Mouse (Mus musculus) brain, adult 2 months (tissue): ENCODE data around the gene Sat2.

Experiments used
- DNase-seq: peaks from one replicate; pipeline ENCODE4 v3.0.0; 2011; ENCODE audit warnings: low read depth, low spot score

The Sat2 gene

GRCm38 (mm10) chr11:69621571-69622268 lies at the start of gene Sat2:
Sat2 (plus strand) TSS chr11:69622024.
- peak; percentile 90 for DNase-seq

GRCm38 (mm10) chr11:69575220-69575619 lies 46.6 kb upstream of the Sat2 start:
- peak; percentile 74 for DNase-seq

GRCm38 (mm10) chr11:69576307-69576706 lies 45.5 kb upstream of the Sat2 start:
- no peak for DNase-seq

GRCm38 (mm10) chr11:69578301-69578700 lies 43.5 kb upstream of the Sat2 start:
- DNase-seq: no peak

GRCm38 (mm10) chr11:69579128-69580017 lies 42.5 kb upstream of the Sat2 start:
- peak; percentile 99 for DNase-seq

GRCm38 (mm10) chr11:69580091-69580514 lies 41.7 kb upstream of the Sat2 start, which contains the start of the genes Wrap53 and Trp53:
Wrap53 (minus strand) TSS chr11:69580255.
Trp53 (plus strand) TSS chr11:69580359.
- DNase-seq: peak; percentile 97

- DNase-seq: no peak
Measured at GRCm38 (mm10) chr11:69580572-69581146, 41.2 kb upstream of the Sat2 start.

GRCm38 (mm10) chr11:69581147-69581688 lies 40.6 kb upstream of the Sat2 start:
- DNase-seq: peak; percentile 98

- no peak for DNase-seq
Measured at GRCm38 (mm10) chr11:69581814-69582213, 40.0 kb upstream of the Sat2 start.

GRCm38 (mm10) chr11:69582230-69582805 lies 39.5 kb upstream of the Sat2 start:
- no peak for DNase-seq

- DNase-seq: no peak
Measured at GRCm38 (mm10) chr11:69584008-69584407, 37.8 kb upstream of the Sat2 start.

- DNase-seq: no peak
Measured at GRCm38 (mm10) chr11:69584937-69585336, 36.9 kb upstream of the Sat2 start.

GRCm38 (mm10) chr11:69585718-69586325 lies 36.0 kb upstream of the Sat2 start:
- no peak for DNase-seq

- no peak for DNase-seq
Measured at GRCm38 (mm10) chr11:69589207-69589834, 32.5 kb upstream of the Sat2 start.

- DNase-seq: no peak
Measured at GRCm38 (mm10) chr11:69590622-69591021, 31.2 kb upstream of the Sat2 start.

- no peak for DNase-seq
Measured at GRCm38 (mm10) chr11:69591424-69591823, 30.4 kb upstream of the Sat2 start.

- DNase-seq: peak; percentile 66
Measured at GRCm38 (mm10) chr11:69591899-69592637, 29.8 kb upstream of the Sat2 start.

- DNase-seq: no peak
Measured at GRCm38 (mm10) chr11:69592799-69593198, 29.0 kb upstream of the Sat2 start.

GRCm38 (mm10) chr11:69594853-69595252 lies 27.0 kb upstream of the Sat2 start:
- DNase-seq: no peak

- no peak for DNase-seq
Measured at GRCm38 (mm10) chr11:69599436-69599835, 22.4 kb upstream of the Sat2 start.
